Mouse (Mus musculus) ES-E14 (cell line): ENCODE measurements around the gene Atxn10. TPM values are rescaled to one million over a fixed set of nuclear protein-coding genes. Genes with fewer than 3 reads are reported as not detected.

ENCODE experiments used
- DNase-seq: peaks from one replicate; pipeline ENCODE4 v3.0.0-alpha.2; 2013; ENCODE audit warnings: low read depth, low spot score
- H3K27ac ChIP-seq: 2 replicates; pipeline ENCODE4 v1.5.1; 2012; ENCODE audit warnings: low read depth, mild to moderate bottlenecking, low read length, moderate library complexity, mixed read lengths; ENCODE audit not compliant: poor library complexity, insufficient read depth, severe bottlenecking
- H3K36me3 ChIP-seq: 2 replicates; pipeline ENCODE4 v1.6.1; 2012; ENCODE audit warnings: mild to moderate bottlenecking, low read length, moderate library complexity, mixed read lengths; ENCODE audit not compliant: control insufficient read depth, poor library complexity, insufficient read depth, severe bottlenecking
- H3K4me1 ChIP-seq, 2 experiments: fragments of 150-350 bp in 1 of 2; sonication (generic) in 1 of 2; 2 replicates each; pipeline ENCODE4 v1.6.1; 2012; ENCODE audit warnings: low read length in 2 of 2, mild to moderate bottlenecking in 1 of 2, mixed read lengths in 1 of 2; ENCODE audit not compliant: control insufficient read depth in 2 of 2, insufficient read depth in 2 of 2, poor library complexity in 1 of 2
- H3K4me3 ChIP-seq, 2 experiments: fragments of 150-350 bp in 1 of 2; sonication (generic) in 1 of 2; 2 replicates each; pipeline ENCODE4 v1.5.1; 2012; ENCODE audit warnings: low read length in 2 of 2, low read depth in 1 of 2, mild to moderate bottlenecking in 1 of 2, mixed read lengths in 1 of 2; ENCODE audit not compliant: insufficient read depth in 1 of 2, poor library complexity in 1 of 2, severe bottlenecking in 1 of 2
- H3K9ac ChIP-seq: 2 replicates; pipeline ENCODE4 v1.6.1; 2012; ENCODE audit warnings: low read depth, mild to moderate bottlenecking, low read length, mixed read lengths; ENCODE audit not compliant: poor library complexity, insufficient read depth, severe bottlenecking
- H3K9me3 ChIP-seq: fragments of 150-350 bp; sonication (generic); 2 replicates; pipeline ENCODE4 v1.6.1; 2012; ENCODE audit warnings: low read depth, mild to moderate bottlenecking, low read length; ENCODE audit not compliant: control insufficient read depth, insufficient read depth
- CHD2 ChIP-seq: IDR thresholded peaks from 2 replicates; pipeline ENCODE4 v1.6.1; 2014; ENCODE audit warnings: mild to moderate bottlenecking, low read depth, low read length, inconsistent platforms
- HCFC1 ChIP-seq: IDR thresholded peaks from 2 replicates; pipeline ENCODE4 v1.6.1; 2012; ENCODE audit warnings: low read length, inconsistent platforms, borderline replicate concordance; ENCODE audit not compliant: insufficient read depth
- MAFK ChIP-seq: IDR thresholded peaks from 2 replicates; pipeline ENCODE4 v1.6.1; 2014; ENCODE audit warnings: mild to moderate bottlenecking, low read depth, low read length, inconsistent platforms; ENCODE audit not compliant: insufficient read depth
- ZC3H11A ChIP-seq: IDR thresholded peaks from 2 replicates; pipeline ENCODE4 v1.6.1; 2012; ENCODE audit warnings: low read depth, mild to moderate bottlenecking, inconsistent platforms, low read length, borderline replicate concordance
- ZNF384 ChIP-seq: IDR thresholded peaks from 2 replicates; pipeline ENCODE4 v1.6.1; 2012; ENCODE audit warnings: low read depth, low read length, inconsistent platforms
- in situ Hi-C, 2 experiments: fragments of 600-800 bp; cut with MboI; formaldehyde crosslinking; loops; one replicate each; pipeline ENCODE4 v1.15.1; 2025; ENCODE audit warnings: low sequenced_read_pairs in 2 of 2, inconsistent platforms in 1 of 2; ENCODE audit not compliant: unreplicated experiment in 2 of 2
- total RNA-seq: library from RNA; depleted of rRNA; stranded (reverse); fragments of 300-350 nt; gene quantifications from 2 replicates; pipeline ENCODE4 v1.2.3, GENCODE M21; 2012

The Atxn10 gene
- total RNA-seq, 1 experiment: 195 TPM

DNA sequence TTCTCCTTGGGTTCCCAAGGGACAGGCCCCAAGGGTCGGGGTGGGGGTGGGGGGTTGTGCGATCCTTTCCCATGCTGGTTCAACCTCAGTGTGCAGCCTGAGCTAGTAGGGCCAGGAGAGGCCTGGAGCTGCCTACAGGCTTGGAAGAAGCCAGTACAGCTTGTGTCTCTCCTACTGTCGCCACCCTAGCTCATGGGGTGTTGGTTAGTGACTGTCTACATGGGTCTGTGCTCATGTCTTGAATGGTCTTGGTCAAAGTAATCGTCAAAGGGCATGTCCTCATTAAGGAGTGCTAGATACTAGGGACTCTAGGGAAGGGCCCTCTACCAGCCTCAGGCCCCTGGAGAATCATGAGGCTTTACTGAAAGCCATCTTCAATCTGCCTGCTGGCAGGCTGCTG, 161.5 kb downstream of the Atxn10 start:
- Histone ChIP-seq H3K4me1 (peaks cover 5 to 10% of the 10 kb centered on the region in 2 experiments; a peak in 3 of 4 replicates), H3K9ac (no peak overlapping the region), H3K36me3 (no peaks in the 10 kb centered on the region), H3K9me3 (no peaks in the 10 kb centered on the region), H3K4me3 (no peak overlapping the region), H3K27ac (no peak overlapping the region)
- in situ Hi-C loops: no loop called here
- TF ChIP-seq ZNF384 (no peak), CHD2 (no peak), HCFC1 (no peak), MAFK (no peak), ZC3H11A (no peak)
- no peak for DNase-seq

DNA sequence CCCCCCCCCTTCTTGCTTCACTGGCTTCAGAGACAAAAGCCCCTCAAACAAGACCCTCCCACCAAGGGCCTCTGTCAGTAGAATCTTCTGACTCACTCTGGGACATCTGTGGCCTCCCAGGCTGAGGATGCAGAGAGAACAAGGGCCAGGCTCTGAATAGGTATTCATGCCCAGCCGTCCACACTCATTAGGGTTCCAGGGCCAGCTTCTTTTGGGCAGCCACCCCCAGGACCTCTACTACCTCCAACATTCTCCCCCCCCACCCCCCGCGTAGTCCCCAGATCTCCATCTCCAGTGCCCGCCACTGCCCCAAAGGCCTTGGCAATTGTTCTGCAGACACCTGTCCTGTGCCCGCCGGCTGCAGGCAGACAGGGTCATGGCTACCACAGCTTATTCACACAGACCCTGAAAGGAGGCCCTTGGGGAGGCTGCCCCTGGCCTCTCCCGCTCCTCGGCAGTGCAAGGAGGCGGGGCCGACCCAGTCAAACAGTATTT, 162.0 kb downstream of the Atxn10 start:
- Histone ChIP-seq H3K36me3 (no peaks in the 10 kb centered on the region), H3K9me3 (no peaks in the 10 kb centered on the region), H3K4me3 (no peak overlapping the region), H3K27ac (no peak overlapping the region), H3K9ac (no peak overlapping the region), H3K4me1 (peaks cover 5 to 10% of the 10 kb centered on the region in 2 experiments; a peak in 3 of 4 replicates)
- in situ Hi-C loops: no loop called here
- TF ChIP-seq MAFK (no peak), CHD2 (no peak), ZNF384 (no peak)
- DNase-seq: no peak

DNA sequence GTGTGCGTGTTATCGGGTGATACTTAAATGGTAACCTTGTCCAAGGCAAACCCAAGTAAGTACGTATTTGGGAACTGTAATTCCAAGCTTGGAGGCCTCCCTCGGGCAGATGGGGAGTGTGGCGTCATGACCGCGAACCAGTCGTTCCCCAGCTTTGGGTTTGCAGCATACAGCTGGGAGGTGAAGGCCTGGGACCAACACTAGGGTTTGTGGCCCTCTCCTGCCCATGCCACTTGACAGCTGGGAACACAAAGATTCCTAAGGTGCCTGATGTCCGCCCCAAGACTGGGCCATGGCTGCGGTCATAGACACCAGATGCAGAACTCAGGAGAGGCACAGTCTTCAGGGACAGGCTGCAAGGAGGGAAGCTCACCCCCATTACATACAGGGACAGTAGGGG, 164.2 kb downstream of the Atxn10 start:
- H3K4me1 ChIP-seq: no peaks in the 10 kb centered on the region
- H3K36me3 ChIP-seq: no peaks in the 10 kb centered on the region
- no peak for DNase-seq
- H3K4me3 ChIP-seq: no peak overlapping the region
- no peaks in the 10 kb centered on the region for H3K9me3 ChIP-seq
- in situ Hi-C loops: no loop called here
- TF ChIP-seq CHD2: no peak
- TF ChIP-seq MAFK: no peak
- no peak for TF ChIP-seq HCFC1
- TF ChIP-seq ZC3H11A: no peak
- no peak for TF ChIP-seq ZNF384
- H3K27ac ChIP-seq: no peak overlapping the region
- H3K9ac ChIP-seq: no peak overlapping the region

DNA sequence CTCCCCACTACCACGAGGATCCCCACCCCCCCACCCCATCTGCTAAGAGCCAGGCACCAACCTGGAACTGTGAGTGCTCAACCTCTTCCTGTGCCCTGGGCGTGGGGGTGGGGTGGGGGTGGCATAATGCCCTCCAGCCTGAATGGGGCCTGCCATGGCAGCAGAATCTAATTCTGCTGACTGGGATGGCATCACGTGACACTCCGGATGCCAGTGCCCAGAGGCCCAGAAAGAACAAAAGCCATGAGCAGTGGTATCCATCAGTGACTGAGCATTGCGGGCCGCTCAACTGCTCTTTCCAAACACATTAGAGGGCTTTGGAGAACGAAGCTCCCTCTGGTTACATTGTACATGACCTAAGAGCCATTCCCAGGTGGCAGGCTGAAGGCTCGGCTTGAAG, 167.1 kb downstream of the Atxn10 start, which contains the start of gene 7530416G11Rik:
Gene 7530416G11Rik, minus strand, starts transcription at position 101 of the 400 bp plus-strand sequence.
- in situ Hi-C loops: no loop called here
- TF ChIP-seq CHD2: no peak
- no peak for TF ChIP-seq HCFC1
- no peak for TF ChIP-seq MAFK
- no peak for TF ChIP-seq ZC3H11A
- no peak for TF ChIP-seq ZNF384
- no peak within 1 kb of the TSS for H3K4me3 ChIP-seq
- H3K27ac ChIP-seq: no peak within 1 kb of the TSS; the same call in 1 of the 2 replicates
- no peaks in the 10 kb centered on the region for H3K9me3 ChIP-seq
- H3K9ac ChIP-seq: no peak within 1 kb of the TSS
- H3K36me3 ChIP-seq: no peaks in the 10 kb centered on the region
- no peak for DNase-seq
- H3K4me1 ChIP-seq: peaks cover 0 to 2% of the 10 kb centered on the region in 2 experiments; a peak in 1 of 4 replicates
